Mouse (Mus musculus) embryonic fibroblast, embryonic 13.5 days (primary cell): Measurements from ENCODE around the gene Mzt1. TPM values are rescaled to one million over a fixed set of nuclear protein-coding genes. Genes with fewer than 3 reads are reported as not detected.

Experiments
- H3K27ac ChIP-seq: 2 replicates; pipeline ENCODE4 v1.5.1; 2012; ENCODE audit warnings: low read length, control low read depth, inconsistent platforms; ENCODE audit not compliant: insufficient read depth
- H3K4me1 ChIP-seq: 2 replicates; pipeline ENCODE4 v1.6.1; 2011; ENCODE audit warnings: low read length; ENCODE audit not compliant: control insufficient read depth, insufficient read depth
- H3K4me3 ChIP-seq: 2 replicates; pipeline ENCODE4 v1.5.1; 2011; ENCODE audit warnings: mild to moderate bottlenecking, control low read depth, low read length; ENCODE audit not compliant: insufficient read depth
- CTCF ChIP-seq: IDR thresholded peaks from 2 replicates; pipeline ENCODE4 v1.5.1; 2011; ENCODE audit warnings: mild to moderate bottlenecking, control low read depth, low read length, moderate library complexity, borderline replicate concordance; ENCODE audit not compliant: insufficient read depth
- POLR2A ChIP-seq: IDR thresholded peaks from 2 replicates; pipeline ENCODE4 v1.6.1; 2011; ENCODE audit warnings: low read depth, mild to moderate bottlenecking, control low read depth, low read length, moderate library complexity
- polyA plus RNA-seq: library from polyadenylated mRNA; stranded (reverse); fragments of >200 nt; gene quantifications from 2 replicates; pipeline ENCODE4 v1.2.4, GENCODE M21; 2011; ENCODE audit warnings: low read depth; ENCODE audit not compliant: missing spikeins, insufficient read length

The Mzt1 gene
- 70.5 and 78.6 TPM in 2 replicates for polyA plus RNA-seq

DNA sequence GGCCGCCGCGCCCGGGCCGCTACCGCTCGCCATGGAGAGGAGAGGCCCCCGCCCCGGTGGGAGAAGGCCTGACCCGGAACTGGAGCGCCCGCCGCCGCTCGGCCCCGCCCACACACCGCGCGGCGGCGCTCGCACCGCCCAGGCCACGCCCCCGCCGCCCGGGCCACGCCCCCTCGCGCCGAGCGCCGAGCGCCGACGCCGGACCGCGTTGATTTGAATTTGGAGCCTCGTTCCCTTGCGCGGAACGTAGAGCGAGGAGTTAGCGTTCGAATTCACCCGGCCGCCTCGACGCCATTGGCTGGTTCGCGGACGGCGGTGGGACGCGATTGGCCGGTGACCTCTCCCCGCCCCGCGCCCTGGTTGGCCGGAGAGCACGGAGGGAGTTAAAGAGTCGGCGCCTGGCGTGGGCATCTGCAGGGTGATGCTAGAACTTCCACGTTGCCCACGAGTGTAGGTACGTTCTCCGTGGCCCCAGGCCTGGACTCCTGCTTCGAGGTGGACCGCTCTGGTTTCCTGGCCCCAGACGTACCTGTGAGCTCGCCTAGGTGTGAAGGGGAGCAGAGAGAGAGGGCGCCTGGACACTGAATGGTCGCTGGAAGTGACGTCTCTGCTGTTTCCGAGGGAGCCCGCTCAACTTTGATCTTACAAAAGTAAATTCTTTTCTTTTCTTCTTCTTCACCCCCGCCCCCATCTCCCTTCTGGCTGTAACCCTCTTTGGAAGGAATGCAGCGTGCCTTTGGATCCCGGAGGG is at the start of gene Mzt1, which contains the start of gene Bora:
Gene Mzt1 (minus strand): TSS at position 104 of the 751 bp plus-strand sequence.
Gene Bora (plus strand): TSS at position 192 of the 751 bp plus-strand sequence.
- TF ChIP-seq CTCF (no peak), POLR2A (peak; percentile 85)
- H3K4me1 ChIP-seq: no peaks in the 10 kb centered on the region
- H3K4me3 ChIP-seq: peak within 1 kb of the TSS; percentile 90
- peak within 1 kb of the TSS; percentile 76 for H3K27ac ChIP-seq

- Histone ChIP-seq H3K27ac (no peak overlapping the region), H3K4me3 (no peak overlapping the region), H3K4me1 (no peaks in the 10 kb centered on the region)
- TF ChIP-seq CTCF (no peak), POLR2A (no peak)
These were observed 43.0 kb upstream of the Mzt1 start for GRCm38 (mm10) chr14:99088947-99089346.

GRCm38 (mm10) chr14:99071146-99071545 is 25.2 kb upstream of the Mzt1 start:
- Histone ChIP-seq H3K4me3 (no peak overlapping the region), H3K4me1 (no peaks in the 10 kb centered on the region; the same call in 1 of the 2 replicates), H3K27ac (peak overlapping the region; percentile 78; the same call in 1 of the 2 replicates)
- TF ChIP-seq CTCF (no peak), POLR2A (no peak)

- H3K4me1 ChIP-seq: no peaks in the 10 kb centered on the region
- no peak overlapping the region for H3K4me3 ChIP-seq
- H3K27ac ChIP-seq: no peak overlapping the region
- no peak for TF ChIP-seq POLR2A
- TF ChIP-seq CTCF: no peak
These were observed 17.2 kb upstream of the Mzt1 start for GRCm38 (mm10) chr14:99063091-99063490.

DNA sequence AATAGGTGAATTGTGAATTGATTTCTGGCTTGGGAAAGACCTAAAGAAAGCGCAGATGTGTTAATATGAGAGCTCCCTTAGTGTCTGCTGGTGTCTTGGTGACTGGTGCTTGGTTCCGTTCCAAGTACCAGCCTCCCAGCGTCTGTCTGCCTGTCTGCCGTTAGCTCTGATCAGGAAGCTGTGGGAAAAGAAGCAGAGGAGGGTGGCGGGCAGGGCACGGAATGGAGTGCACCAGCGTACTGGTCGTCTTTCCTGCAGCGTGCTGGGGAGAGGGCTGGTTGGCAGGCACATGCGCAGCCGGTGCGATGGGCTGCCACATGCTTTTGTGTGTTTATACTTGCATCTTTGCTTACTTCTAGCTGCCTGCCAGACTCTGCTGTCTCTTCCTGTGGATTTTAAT is 14.7 kb upstream of the Mzt1 start:
- Histone ChIP-seq H3K27ac (no peak overlapping the region), H3K4me1 (no peaks in the 10 kb centered on the region), H3K4me3 (no peak overlapping the region)
- TF ChIP-seq POLR2A (no peak), CTCF (no peak)

DNA sequence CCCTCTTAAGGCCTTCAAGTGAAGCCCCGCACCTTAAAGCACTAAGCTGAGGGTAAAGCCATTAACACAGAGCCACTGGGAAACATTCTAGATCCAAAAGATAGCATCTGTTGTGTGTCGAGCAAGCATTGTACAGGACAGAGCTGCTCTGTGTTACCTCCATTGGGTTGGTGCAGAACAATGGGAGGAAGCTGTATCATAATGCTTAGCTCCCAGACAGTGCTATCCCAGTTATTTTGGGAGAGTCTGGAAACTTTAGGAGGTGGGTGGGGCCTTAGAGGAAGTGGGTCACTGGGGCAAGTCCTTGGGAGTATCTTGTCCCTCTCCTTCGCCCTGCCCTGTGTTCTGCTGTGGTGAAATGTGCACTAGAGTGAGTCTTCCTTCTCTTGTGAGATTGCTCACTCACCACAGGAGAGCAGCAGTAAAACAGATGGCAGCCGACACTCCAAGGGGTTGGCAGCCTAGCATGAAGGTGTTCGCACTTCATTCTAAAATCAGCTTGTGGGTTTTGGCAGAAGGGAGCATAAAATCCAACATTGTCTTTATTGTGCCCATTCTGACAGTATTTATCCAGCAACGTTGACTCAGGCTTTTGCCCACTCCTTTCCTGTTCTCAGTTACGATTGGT is 13.1 kb upstream of the Mzt1 start:
- H3K4me1 ChIP-seq: no peaks in the 10 kb centered on the region
- no peak overlapping the region for H3K4me3 ChIP-seq
- TF ChIP-seq CTCF (no peak), POLR2A (no peak)
- no peak overlapping the region for H3K27ac ChIP-seq

DNA sequence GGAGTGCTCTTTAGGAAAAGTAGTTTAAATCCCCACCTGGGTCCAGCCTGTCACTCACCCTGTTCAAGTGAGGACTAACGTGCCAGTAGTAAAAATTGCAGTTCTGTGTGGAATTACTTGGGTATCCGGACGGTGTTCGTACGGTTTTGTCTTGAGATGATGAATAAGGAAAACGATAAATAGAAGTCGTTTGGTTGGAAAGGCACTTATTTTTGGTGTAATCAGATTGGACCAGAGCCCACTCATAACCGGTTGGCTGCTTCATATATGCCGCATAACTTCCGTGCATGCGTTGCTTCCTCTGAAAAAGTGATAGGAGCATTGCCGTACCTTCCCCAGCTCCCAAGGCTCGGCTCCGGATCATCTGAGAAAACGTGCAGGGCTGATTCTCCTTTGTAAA is 848 bp upstream of the Mzt1 start:
- Histone ChIP-seq H3K4me3 (peak overlapping the region; percentile 90), H3K4me1 (no peaks in the 10 kb centered on the region), H3K27ac (peak overlapping the region; percentile 6; the same call in 1 of the 2 replicates)
- no peak for TF ChIP-seq POLR2A
- TF ChIP-seq CTCF: no peak

- Histone ChIP-seq H3K4me1 (no peaks in the 10 kb centered on the region), H3K27ac (peak overlapping the region; percentile 76), H3K4me3 (peak overlapping the region; percentile 84)
- TF ChIP-seq CTCF (no peak), POLR2A (no peak; the same call in 1 of the 2 replicates)
These were observed 430 bp downstream of the Mzt1 start for GRCm38 (mm10) chr14:99045378-99046030.

GRCm38 (mm10) chr14:99044718-99045117 is 1.2 kb downstream of the Mzt1 start:
- Histone ChIP-seq H3K4me1 (no peaks in the 10 kb centered on the region), H3K4me3 (peak overlapping the region; percentile 84), H3K27ac (no peak overlapping the region)
- no peak for TF ChIP-seq POLR2A
- no peak for TF ChIP-seq CTCF

DNA sequence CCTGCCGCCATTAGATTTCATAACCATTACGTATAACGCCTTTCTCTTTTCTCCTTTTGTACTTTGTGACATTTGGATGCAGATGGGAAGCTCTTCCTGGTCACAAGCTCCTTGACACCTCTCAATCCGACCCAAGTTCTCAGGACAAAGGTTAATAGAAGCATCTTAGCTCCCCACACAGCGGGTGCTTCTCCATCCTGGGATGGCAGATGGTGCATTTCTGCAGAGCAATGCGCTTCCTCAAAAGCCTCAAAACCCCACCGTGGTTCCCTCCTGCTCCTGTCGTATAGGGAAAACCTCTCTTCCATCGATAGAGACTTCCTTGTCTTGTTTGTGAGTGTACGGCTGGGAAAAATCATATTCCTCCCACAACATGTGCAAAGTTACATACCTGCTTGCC is 1.8 kb downstream of the Mzt1 start:
- Histone ChIP-seq H3K4me3 (peak overlapping the region; percentile 33), H3K4me1 (no peaks in the 10 kb centered on the region), H3K27ac (no peak overlapping the region)
- no peak for TF ChIP-seq CTCF
- no peak for TF ChIP-seq POLR2A
